In genomic region chr1:166738029-166738428, GRCm38 (mm10) we compare ENCODE assay signal across 9 mouse cellular contexts. TPM values are rescaled to one million over a fixed set of nuclear protein-coding genes. Genes with fewer than 3 reads are reported as not detected.
DNase-seq lines count a peak whose midpoint lies in the region; ATAC-seq and TF ChIP-seq lines count a peak whose summit lies in the region.
"Had no signal": no experiment of that assay in that cellular context is flagged by ENCODE, and none has a peak within 500 bp of the region (broad histone marks: within the 10 kb centered on the region; RNA-seq: fewer than 3 reads in every experiment).

No protein-coding gene starts in this region.

- no peak for ATAC-seq in intestine, embryonic 14.5 days (replicated peaks; ENCODE audit: low FRiP score, low TSS enrichment, low read depth)
- no peak for ATAC-seq in intestine, embryonic 16.5 days
- ATAC-seq in common myeloid progenitor, adult 5-6 weeks (replicated peaks; ENCODE audit: low read depth, poor library complexity, severe bottlenecking) = peak; percentile 58
- ATAC-seq in limb, embryonic 11.5 days (ENCODE audit: insufficient number of reproducible peaks, low FRiP score, low TSS enrichment, low read depth) = no peak

- TF ChIP-seq CTCF in thymus, adult 2 months (IDR thresholded peaks at IDR 0.05; ENCODE audit: borderline replicate concordance, control insufficient read depth, extremely low read depth, insufficient read depth, low read length, poor library complexity) = no peak

- H3K27me3 ChIP-seq in intestine, embryonic 14.5 days (replicated peaks; ENCODE audit: control insufficient read depth, insufficient read depth, low read length) = no peaks in the 10 kb centered on the region
- no peaks in the 10 kb centered on the region for H3K27me3 ChIP-seq in intestine, embryonic 16.5 days (replicated peaks; ENCODE audit: control insufficient read depth, insufficient read depth, low read length)
- H3K27me3 ChIP-seq in limb, embryonic 11.5 days (ENCODE audit: control insufficient read depth, insufficient read depth, low read length) = no peaks in the 10 kb centered on the region
- no peaks in the 10 kb centered on the region for H3K27me3 ChIP-seq in thymus, adult 2 months (ENCODE audit: control insufficient read depth, insufficient read depth, low read length)

- 5% methylated on average over 2 of the region's 2 CpGs for WGBS in intestine, embryonic 14.5 days
- WGBS in intestine, embryonic 16.5 days = 0% methylated on average over 2 of the region's 2 CpGs
- 4% methylated on average over 2 of the region's 2 CpGs for WGBS in limb, embryonic 11.5 days
- 2% methylated on average over 2 of the region's 2 CpGs for WGBS in thymus, adult 2 months

- H3K4me2 ChIP-seq in intestine, embryonic 14.5 days (ENCODE audit: low read length) = no peak overlapping the region
- no peak overlapping the region for H3K4me2 ChIP-seq in intestine, embryonic 16.5 days (ENCODE audit: low read depth, low read length)
- H3K4me2 ChIP-seq in limb, embryonic 11.5 days (ENCODE audit: low read depth, severe bottlenecking) = no peak overlapping the region

- H3K27ac ChIP-seq in intestine, embryonic 14.5 days (ENCODE audit: low read depth) = no peak overlapping the region
- no peak overlapping the region for H3K27ac ChIP-seq in intestine, embryonic 16.5 days (ENCODE audit: low read length)
- H3K27ac ChIP-seq in limb, embryonic 11.5 days (replicated peaks; ENCODE audit: low read depth, low read length) = no peak overlapping the region
- H3K27ac ChIP-seq in thymus, adult 2 months (ENCODE audit: control insufficient read depth, insufficient read depth, low read length) = no peak overlapping the region

- no peak overlapping the region for H3K4me3 ChIP-seq in intestine, embryonic 14.5 days (ENCODE audit: low read depth, low read length)
- no peak overlapping the region for H3K4me3 ChIP-seq in intestine, embryonic 16.5 days (ENCODE audit: low read length)
- no peak overlapping the region for H3K4me3 ChIP-seq in limb, embryonic 11.5 days (ENCODE audit: low read depth, low read length)
- no peak overlapping the region for H3K4me3 ChIP-seq in thymus, adult 2 months (ENCODE audit: control insufficient read depth, insufficient read depth, low read length)

- H3K4me1 ChIP-seq in intestine, embryonic 14.5 days (replicated peaks; ENCODE audit: control insufficient read depth, insufficient read depth, low read length) = no peaks in the 10 kb centered on the region
- H3K4me1 ChIP-seq in intestine, embryonic 16.5 days (ENCODE audit: control insufficient read depth, insufficient read depth, low read length) = no peaks in the 10 kb centered on the region
- no peaks in the 10 kb centered on the region for H3K4me1 ChIP-seq in limb, embryonic 11.5 days (ENCODE audit: control insufficient read depth, insufficient read depth, low read length)
- H3K4me1 ChIP-seq in thymus, adult 2 months (replicated peaks; ENCODE audit: control insufficient read depth, insufficient read depth, low read length) = no peaks in the 10 kb centered on the region

- DNase-seq in intestine, embryonic 14.5 days (ENCODE audit: low spot score) = peak; percentile 69
- peak; percentile 7 for DNase-seq in 3134 (ENCODE audit: extremely low read depth, insufficient read length, low spot score)
- peak; percentile 21 for DNase-seq in ES-CJ7 (ENCODE audit: low read depth, low spot score)
- DNase-seq in limb, embryonic 11.5 days (ENCODE audit: low spot score) = peak; percentile 69
- no peak for DNase-seq in ovary, postnatal 36 days (ENCODE audit: low spot score)
- no peak for DNase-seq in thymus, adult 2 months

- H3K36me3 ChIP-seq in intestine, embryonic 14.5 days (ENCODE audit: control insufficient read depth, insufficient read depth, low read length) = no peaks in the 10 kb centered on the region
- H3K36me3 ChIP-seq in intestine, embryonic 16.5 days (ENCODE audit: control insufficient read depth, insufficient read depth, low read length) = no peaks in the 10 kb centered on the region
- H3K36me3 ChIP-seq in limb, embryonic 11.5 days (ENCODE audit: control insufficient read depth, insufficient read depth, low read length) = no peaks in the 10 kb centered on the region
- H3K36me3 ChIP-seq in thymus, adult 2 months (ENCODE audit: control insufficient read depth, insufficient read depth, low read length) = no peaks in the 10 kb centered on the region

- no peak overlapping the region for H3K9ac ChIP-seq in intestine, embryonic 14.5 days (ENCODE audit: low read length)
- no peak overlapping the region for H3K9ac ChIP-seq in intestine, embryonic 16.5 days (ENCODE audit: low read depth, low read length)
- no peak overlapping the region for H3K9ac ChIP-seq in limb, embryonic 11.5 days (ENCODE audit: low read length)

- no peaks in the 10 kb centered on the region for H3K9me3 ChIP-seq in intestine, embryonic 14.5 days (ENCODE audit: control insufficient read depth, low read length)
- no peaks in the 10 kb centered on the region for H3K9me3 ChIP-seq in intestine, embryonic 16.5 days (ENCODE audit: control insufficient read depth, low read length)
- no peaks in the 10 kb centered on the region for H3K9me3 ChIP-seq in limb, embryonic 11.5 days (ENCODE audit: control insufficient read depth, low read length)

- TF ChIP-seq POLR2A in thymus, adult 2 months (IDR thresholded peaks at IDR 0.05; ENCODE audit: control insufficient read depth, extremely low read depth, insufficient read depth, low read length, poor library complexity) = no peak

RNA-seq across cellular contexts. Expression of gene Fmo9, which starts 56.4 kb away (rescaled TPM):
- polyA plus RNA-seq in intestine, embryonic 14.5 days (2014; fragmentation: Nextera tagmentation; extraction: Ambion mirVana) = not detected in 2 replicates
- not detected in 2 replicates for polyA plus RNA-seq in intestine, embryonic 16.5 days (2015; fragmentation: Nextera tagmentation; extraction: Ambion mirVana)
- total RNA-seq in common myeloid progenitor, adult 5-6 weeks (2017) = not detected in 2 replicates
- not detected in 2 replicates for polyA plus RNA-seq in limb, embryonic 11.5 days (2014; fragmentation: Nextera tagmentation; extraction: Ambion mirVana)
- polyA plus RNA-seq in thymus, adult 2 months (2012; rRNA removed) = not detected in 2 replicates
- total RNA-seq: layer of hippocampus, adult 8-10 months had no signal

Comparison
In these comparisons a context has a peak if more than half of its experiments do, and no peak if none do; other contexts are left out.
1. DNase-seq: peak in intestine, embryonic 14.5 days (single experiment), 3134 (single experiment), ES-CJ7 (single experiment) and limb, embryonic 11.5 days (single experiment); none in ovary, postnatal 36 days (single experiment) and thymus, adult 2 months (single experiment).